Mouse (Mus musculus) ZHBTc4 (cell line): ENCODE measurements around the gene 4930432M17Rik.

ENCODE experiments used
- DNase-seq: peaks from one replicate; pipeline ENCODE4 v3.0.0-alpha.2; 2011; ENCODE audit warnings: low read depth, low spot score

4930432M17Rik gene

DNA sequence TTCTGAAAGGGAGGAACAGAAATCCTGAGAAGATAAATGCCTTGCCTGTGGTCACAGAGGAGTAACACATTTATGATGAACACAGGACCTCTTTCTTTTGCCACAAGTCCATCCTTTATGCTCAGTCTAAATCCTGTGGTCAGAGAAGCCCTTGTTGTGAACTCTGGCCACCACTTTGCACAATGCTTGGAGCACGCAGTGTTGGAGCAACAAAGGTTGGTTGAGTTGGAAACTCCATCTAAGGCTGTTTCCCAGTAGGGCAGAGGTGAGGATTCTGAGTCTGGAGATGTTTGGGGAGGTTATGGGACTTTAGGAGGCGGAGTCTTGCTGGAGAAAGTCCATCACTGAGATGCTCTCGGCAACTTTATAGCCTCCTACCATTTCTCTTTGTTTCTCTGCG, 36.5 kb downstream of the 4930432M17Rik start:
- no peak for DNase-seq

DNA sequence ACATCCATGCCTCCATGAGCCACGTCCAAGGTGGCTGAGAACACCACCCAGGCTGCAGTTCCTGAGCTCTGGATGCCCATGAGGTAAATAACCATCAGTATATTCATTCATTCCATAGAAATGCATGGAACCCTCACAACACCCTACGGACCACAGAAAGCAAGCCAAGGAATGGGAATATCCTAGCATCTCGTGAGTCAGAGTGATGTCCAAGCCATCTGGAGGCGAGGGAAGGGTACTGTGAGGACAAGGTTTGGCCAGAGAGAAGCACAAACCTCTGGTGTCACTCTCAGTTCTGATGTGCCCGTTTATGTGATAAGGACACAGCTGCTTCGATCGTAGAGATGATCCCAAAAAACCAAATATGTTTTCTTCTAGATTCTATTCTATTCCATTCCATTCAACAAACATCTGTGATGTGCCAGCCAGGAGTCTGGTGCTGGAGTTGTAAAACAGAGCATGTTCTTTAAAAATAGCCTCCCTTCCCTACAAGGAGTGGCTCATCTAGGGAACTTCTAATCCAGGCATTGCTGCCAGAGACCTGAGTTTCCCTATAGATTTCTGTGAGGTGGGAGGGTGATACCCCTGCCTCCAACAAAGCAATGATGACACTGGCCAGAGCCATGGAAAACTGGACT, 40.5 kb downstream of the 4930432M17Rik start:
- no peak for DNase-seq

DNA sequence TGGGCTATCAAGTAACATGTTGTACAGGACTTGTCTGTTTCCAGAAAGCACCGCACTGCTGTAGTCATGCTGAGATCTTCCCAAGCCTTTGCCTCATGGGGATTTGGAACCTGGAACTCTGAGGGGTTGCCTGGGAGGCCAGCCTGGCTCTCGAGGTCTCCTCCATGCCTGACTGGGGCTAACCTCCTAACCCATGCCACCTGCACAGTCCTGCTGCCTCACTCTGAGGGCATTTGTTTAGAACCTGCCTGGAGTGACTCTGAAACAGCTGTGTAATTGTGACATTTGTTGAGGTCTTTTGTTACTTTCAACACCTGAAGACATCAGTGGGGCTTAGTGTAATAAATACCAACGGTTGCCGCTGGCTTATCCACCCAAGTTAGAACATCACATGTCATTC, 41.7 kb downstream of the 4930432M17Rik start:
- no peak for DNase-seq

DNA sequence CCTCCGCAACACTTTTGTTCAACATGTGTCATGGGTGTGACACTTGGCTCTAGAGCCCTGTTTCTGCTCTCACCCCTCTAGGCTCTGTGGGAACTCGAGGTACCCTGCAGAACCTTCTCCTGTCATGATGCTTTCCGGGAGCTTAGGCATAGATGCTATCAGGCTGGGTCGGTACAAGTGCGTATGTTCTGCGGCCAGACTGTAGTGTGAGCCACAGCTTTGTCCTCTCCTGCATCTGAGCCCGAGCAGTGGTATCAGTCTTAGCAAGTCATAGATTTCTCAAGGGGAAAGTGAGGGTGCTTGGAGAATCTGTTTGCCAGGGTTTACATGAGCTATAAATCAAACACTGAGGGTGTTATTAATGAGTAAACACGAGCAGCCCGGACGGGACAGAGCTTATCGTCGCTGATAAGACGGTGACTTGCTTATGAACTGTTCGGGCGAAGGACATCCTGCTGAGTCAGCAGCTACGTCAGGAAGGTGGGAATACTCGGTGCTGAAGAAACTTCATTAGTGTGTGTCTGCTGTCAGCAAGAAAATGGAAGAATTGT, 42.7 kb downstream of the 4930432M17Rik start:
- no peak for DNase-seq

DNA sequence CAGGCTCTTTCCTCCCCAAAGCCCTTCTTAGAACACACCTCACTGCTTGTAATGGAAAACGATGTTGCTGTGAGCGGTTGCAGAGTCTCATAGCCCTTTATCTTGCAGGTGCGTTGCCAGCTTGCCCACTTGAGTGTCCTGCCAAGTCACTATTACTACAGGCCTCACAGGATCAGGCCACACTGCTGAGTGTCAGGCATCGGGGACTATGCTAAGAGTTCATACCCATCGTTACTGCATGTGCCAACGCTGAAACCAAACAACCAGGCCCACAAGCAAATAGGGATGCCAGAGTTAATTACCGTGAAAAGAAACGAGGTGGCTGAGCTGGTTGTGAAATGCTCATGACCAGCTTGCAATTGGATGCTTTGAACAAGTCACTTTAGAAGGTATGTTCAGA, 43.3 kb downstream of the 4930432M17Rik start:
- no peak for DNase-seq

DNA sequence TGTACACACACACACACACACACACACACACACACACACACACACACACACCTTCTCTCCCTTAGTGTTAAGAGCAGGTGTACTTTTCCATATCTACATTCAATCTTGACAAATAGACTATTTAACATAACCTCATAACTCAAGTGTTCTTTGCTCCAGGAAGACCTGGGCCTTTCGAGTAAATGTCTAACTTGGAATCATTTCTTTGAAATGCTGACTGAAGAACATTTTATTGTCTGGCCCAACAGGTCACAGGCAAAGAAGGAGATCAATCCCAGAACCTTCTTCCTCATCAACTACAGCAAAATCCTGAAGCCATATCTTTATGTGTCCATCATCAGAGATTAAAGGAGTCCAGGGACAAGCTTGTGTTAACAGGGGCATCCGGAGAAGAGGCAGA, 43.9 kb downstream of the 4930432M17Rik start:
- no peak for DNase-seq

DNA sequence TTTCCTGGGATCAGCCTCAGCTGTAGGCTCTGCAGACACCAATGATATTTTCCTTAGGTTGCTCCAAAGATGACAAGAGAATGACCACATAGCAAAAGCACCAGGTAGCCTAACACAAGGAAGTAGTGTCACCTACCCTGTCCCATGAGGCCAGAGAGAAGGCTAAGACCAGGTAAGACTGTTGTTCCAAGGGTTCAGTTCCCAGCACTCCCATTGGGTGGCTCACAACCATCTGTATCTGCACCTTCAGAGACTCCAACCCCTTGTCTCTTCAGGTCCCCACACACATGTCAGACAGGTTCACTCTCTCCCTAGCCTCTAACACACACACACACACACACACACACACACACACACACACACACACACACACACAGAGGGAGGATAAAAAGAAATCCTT, 44.8 kb downstream of the 4930432M17Rik start:
- DNase-seq = no peak

DNA sequence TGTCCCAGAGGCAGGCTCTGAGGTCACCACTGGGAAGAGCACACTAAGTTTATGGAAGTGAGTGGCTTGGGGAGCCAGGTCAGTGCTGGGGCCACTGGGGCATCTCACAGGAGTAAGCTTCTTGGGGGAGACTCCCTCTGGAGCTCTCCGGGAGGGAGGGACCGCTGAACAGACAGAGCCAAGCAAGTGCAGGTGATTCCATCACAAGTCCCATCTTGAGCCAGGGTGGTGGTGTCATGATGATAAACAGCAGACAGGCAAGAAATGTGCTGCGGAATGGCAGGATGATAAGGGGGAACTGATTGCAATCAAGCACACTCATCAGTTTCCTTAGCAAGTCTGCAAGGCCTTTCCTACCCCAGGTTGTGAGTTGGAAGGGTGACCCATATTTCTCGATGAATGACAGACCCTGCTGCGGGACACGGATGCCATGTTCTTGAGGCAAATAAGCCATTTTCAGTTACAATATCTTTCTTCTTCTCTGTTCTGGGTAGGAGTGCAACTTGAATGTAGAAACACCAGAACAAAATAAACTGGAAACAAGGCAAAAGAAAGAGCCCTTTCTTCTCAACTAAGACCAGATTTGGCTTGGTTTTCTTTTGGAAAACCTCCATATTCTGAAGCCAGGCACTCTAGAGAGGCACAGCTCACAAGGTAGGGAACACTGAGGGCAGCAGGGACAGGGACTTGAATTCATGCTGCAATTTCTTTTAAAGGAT, 45.3 kb downstream of the 4930432M17Rik start:
- no peak for DNase-seq

DNA sequence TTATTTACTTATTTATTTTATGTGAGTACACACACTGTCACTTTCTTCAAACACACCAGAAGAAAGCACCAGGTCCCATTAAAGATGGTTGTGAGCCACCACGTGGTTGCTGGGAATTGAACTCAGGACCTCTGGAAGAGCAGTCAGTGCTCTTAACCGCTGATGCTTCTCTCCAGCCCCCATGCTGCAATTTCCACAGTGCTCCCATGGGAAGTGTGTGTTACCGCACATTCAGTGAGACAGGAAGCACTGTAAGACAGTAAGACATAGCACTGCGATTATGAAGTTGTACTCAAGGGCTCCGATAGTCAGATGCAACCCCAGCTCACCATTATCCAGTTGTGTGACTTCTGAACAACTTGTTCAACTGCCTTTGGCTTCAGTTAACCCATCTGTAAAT, 45.9 kb downstream of the 4930432M17Rik start:
- DNase-seq = no peak

DNA sequence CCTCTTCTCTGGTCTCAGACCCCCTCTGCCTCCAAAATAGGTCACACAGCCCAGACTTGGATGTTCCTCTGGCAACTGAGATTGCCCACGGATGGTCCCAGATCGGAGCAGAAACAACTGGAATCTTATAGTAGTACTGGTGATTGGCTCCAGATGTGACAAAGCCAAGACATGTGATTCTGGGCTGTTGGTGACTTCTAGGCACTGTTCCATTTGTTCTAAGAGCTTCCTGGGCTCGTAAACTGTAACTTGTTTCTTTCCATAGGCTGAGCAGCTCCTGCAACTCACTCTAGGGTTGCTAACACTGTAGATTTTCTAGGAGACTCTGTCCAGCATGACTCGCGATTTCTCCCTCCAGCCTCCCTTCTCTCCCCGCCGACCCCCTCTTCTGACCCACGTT, 48.1 kb downstream of the 4930432M17Rik start:
- no peak for DNase-seq

DNA sequence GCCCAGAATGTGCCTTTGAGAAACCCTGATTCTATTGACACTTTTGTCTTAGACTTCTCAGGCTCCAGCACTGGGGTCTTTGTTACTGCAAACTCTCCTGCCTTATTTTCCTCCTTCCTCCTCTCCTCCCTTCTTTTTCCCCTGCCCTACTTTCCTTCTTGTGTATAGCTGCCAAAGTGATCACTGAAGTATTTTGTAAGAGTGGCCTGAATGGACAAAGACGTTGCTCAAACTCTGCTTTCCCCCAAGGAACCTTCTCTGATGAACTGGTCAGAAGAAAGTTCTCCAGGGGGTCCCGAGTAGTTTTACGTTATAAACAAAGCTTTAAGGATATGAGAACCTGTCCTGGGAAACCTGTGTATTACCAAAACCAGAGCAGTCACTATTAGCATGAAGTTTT, 49.1 kb downstream of the 4930432M17Rik start:
- no peak for DNase-seq

DNA sequence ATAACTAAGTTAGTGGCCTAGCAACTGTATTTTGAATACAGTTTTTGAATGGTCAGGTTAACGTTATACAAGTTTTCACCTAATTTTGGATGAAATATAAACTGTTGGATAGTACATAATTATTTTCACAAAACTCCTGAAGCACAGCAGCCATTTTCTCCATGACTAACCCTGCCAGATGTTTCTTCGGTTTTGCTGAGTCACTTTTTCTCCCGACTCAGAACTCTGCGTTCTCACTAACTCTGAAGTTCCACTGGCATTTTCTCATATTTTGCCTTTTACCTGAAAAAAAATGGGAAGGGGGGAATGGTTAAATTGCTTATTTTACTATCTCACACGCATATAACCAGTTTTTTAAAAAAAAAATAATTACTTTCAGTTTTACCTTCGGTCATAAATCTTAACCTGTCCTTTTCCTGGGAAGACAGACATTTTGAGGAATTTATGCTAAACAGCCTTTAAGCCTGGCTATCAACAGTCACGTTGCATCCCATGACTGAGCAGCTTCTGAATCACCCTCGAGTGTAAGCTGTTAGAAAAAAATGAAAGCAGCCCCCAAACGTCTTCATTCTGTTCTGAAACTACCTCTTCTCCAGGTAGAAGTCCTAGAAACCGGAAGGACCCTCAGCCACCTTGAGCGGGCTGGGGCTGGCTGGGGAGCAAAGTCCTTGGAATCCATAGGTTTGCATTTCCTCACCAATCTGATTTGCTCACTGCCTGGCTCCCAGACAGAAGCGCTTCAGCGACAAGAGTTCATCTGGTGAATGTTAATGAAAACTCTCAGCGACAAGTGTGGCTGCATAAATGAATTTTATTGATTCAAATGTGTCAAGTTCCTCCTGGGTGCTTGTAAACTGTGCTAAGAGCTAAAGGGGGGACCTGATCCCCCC, 50.5 kb downstream of the 4930432M17Rik start:
- DNase-seq = no peak

DNA sequence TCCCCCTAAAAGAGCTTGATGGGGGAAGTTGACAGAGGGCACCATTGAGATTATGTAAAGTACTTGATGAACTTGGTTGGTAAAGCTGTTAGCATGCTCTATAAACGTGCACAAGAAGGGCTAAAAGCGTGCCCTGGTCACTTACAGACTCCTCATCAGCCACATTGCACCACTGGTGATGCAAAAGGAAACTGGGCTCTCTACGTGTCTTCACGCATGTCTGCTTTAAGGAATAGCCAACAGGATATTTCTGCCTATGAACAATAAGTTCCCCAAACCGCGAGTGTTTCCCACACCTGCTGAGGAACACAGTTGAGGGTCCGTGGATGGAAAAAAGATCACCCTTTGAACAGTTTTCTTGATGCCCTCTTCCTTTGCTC, 51.1 kb downstream of the 4930432M17Rik start:
- DNase-seq = no peak

DNA sequence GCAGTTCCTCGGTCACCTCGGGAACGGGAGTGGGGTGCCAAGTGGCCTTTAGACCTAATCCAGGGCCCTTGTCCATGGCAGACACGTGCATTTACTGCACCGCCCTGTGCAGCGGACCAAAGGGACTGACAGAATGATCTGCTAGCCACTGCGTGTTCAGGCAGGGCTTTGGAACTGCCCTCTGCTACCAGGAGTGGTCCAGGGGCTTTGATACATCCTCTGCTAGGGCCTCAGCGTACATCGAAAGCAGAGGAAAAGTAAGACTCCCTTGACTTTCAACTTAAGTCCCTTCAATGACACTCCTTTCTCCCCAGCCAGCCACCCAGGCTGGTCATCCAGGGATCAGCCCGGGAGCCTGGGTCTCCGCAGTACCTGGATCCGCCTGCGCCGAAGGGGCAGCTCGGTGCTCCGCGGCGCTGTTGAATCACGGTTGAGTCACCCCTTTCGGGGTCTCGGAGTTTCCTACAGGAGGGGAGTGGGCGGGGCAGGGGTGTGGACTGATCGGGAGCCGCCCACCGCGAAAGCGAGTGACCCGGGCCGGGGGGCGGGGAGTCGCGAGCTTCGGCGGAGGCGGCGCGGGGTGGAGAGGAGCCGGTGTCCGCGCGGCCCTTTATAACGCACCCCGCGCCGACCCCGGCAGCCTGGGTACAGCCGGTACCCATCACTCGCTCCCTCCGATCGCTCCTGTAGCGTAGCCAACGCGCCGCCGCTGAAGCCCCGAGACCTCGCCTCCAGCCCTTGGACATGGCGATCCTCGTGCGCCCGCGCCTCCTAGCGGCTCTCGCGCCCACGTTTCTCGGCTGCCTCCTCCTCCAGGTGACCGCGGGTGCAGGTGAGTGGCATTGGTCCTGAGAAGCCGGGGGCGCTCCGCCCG, 52.6 kb downstream of the 4930432M17Rik start, which contains the start of gene F3:
Gene F3 (plus strand): TSS at position 567 of the 874 bp plus-strand sequence.
- peak; percentile 87 for DNase-seq

DNA sequence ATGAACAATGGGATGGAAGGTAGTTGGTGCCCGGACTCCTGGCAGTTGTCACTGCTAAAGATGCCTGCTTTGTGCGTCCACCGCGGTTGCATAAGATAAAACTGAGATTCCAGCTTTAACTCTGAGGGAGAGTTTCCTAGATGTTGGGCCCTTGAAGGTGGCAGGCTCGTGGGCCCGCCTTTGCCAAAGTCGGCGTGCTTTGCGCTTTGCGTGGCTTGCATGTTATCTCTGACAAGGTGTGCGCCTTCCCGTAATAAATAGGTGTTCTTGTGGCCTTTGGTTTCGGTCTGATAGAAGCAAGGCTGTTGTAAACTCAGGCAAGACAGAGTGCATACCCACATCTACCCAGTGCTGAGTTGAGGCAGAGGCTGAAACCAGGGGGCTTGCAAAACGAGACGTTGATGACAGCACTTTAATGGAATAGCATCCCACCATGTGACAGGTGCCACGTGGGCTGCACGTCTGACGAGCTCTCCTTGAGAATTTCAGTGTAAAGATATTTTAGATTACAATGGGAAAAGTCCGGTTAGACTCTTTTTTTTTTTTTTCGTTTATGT, 53.5 kb downstream of the 4930432M17Rik start:
- DNase-seq = peak; percentile 35

DNA sequence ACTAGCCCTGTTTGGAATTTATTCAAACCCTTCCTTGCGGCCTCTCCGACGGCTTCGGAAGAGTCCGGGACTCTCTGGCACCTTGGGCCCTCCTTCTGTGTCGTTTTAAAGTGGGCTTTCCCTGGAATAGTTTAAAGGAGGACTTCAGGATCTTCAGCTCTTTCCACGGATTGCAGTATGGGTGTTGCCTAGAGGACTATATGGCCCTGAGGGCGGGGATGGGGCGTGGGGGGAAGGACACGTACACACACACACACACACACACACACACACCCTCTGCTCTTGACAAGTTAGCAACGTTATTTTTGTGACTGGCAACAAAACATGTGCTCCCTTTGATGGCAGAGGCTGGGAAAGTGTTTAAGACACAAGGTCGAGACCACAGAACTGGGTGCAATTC, 54.0 kb downstream of the 4930432M17Rik start:
- DNase-seq = no peak

DNA sequence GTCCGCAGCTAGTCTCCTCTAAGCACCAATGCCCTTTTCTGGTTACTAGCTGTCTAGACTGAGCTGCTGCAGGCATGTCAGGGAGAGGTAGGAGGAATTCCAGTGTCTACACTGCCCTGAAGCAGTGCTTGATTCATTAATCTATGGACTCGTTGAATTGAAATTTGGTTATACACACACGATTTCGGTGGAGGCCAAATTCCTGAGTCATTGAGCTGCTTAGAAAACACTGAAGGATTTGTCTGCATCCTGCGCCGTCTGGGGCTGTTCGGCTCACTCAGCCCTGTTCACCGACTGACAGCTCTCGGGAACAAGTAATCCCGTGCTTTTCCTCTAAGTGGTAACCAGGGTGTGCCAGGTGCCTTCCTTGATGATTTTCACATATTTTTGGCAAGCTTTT, 55.1 kb downstream of the 4930432M17Rik start:
- no peak for DNase-seq

DNA sequence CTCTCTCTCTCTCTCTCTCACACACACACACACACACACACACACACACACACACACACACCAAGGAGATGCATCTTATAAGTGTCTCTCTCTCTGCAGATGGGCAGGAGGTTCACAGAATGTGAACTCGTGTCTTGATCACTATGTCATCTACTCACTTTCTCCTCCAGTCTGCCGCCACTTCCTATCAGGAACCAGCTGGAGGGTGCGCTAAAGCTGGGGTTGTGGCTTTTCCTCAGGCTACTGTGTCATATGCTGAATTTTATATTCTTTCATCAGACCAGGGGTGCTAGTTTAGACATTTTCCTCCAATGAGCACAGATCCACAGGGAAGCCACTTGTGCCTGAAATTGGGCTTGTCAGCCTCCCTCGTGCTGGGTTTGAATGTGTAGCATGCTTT, 59.1 kb downstream of the 4930432M17Rik start:
- no peak for DNase-seq
